8 mouse cellular contexts compared by ENCODE assay signal in the genomic region with DNA sequence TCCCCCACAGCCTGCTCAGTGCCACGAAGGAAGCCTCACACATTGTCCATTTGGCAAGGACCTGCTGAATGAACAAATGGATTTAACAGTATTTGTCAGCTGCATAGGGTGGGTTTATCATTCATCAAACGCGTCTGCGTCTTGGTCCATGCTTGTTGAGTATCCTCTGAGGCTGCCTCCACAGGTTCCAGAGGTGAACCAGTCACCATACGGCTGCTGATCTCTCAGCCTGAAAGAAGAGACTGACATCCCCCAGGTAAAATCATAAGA. TPM values are rescaled to one million over a fixed set of nuclear protein-coding genes. Genes with fewer than 3 reads are reported as not detected.
A peak's percentile ranks its signal among the peaks of the same experiment; 100 is the strongest.
DNase-seq lines count a peak whose midpoint lies in the region; ATAC-seq lines count a peak whose summit lies in the region.

No protein-coding gene starts in this region.

- 22% methylated on average over 5 of the region's 5 CpGs for WGBS in heart, embryonic 11.5 days (ENCODE audit: insufficient replicate concordance)
- 15% methylated on average over 5 of the region's 5 CpGs for WGBS in hindbrain, embryonic 12.5 days
- 14% methylated on average over 5 of the region's 5 CpGs for WGBS in midbrain, embryonic 11.5 days

- H3K36me3 ChIP-seq in heart, embryonic 11.5 days (ENCODE audit: control insufficient read depth, insufficient read depth, low read length) = no peaks in the 10 kb centered on the region
- no peaks in the 10 kb centered on the region for H3K36me3 ChIP-seq in hindbrain, embryonic 12.5 days
- H3K36me3 ChIP-seq in midbrain, embryonic 11.5 days (ENCODE audit: control insufficient read depth, insufficient read depth, low read length) = no peaks in the 10 kb centered on the region

- peak overlapping the region; percentile 38; the same call in 1 of the 2 replicates for H3K4me3 ChIP-seq in heart, embryonic 11.5 days (ENCODE audit: low read depth, low read length)
- H3K4me3 ChIP-seq in hindbrain, embryonic 12.5 days = peak overlapping the region; percentile 40
- peak overlapping the region; percentile 38 for H3K4me3 ChIP-seq in midbrain, embryonic 11.5 days (ENCODE audit: low read depth, low read length)

- ATAC-seq in heart, embryonic 11.5 days (replicated peaks; ENCODE audit: insufficient number of reproducible peaks, low FRiP score, low TSS enrichment) = no peak
- ATAC-seq in hindbrain, embryonic 12.5 days (ENCODE audit: low FRiP score) = no peak
- no peak for ATAC-seq in midbrain, embryonic 11.5 days (ENCODE audit: low FRiP score)

- no peak overlapping the region for H3K9ac ChIP-seq in heart, embryonic 11.5 days (ENCODE audit: low read depth, low read length)
- H3K9ac ChIP-seq in hindbrain, embryonic 12.5 days = peak overlapping the region; percentile 57; the same call in 1 of the 2 replicates
- H3K9ac ChIP-seq in midbrain, embryonic 11.5 days (ENCODE audit: low read length) = no peak overlapping the region

- no peak overlapping the region for H3K27ac ChIP-seq in heart, embryonic 11.5 days (ENCODE audit: low read depth, low read length)
- no peak overlapping the region; the same call in 1 of the 2 replicates for H3K27ac ChIP-seq in hindbrain, embryonic 12.5 days
- no peak overlapping the region for H3K27ac ChIP-seq in midbrain, embryonic 11.5 days (ENCODE audit: low read depth, low read length)

- H3K4me2 ChIP-seq in heart, embryonic 11.5 days = peak overlapping the region; percentile 75
- peak overlapping the region; percentile 81 for H3K4me2 ChIP-seq in hindbrain, embryonic 12.5 days (replicated peaks)
- H3K4me2 ChIP-seq in midbrain, embryonic 11.5 days = peak overlapping the region; percentile 78; the same call in 1 of the 2 replicates

- peaks cover 44% of the 10 kb centered on the region for H3K27me3 ChIP-seq in heart, embryonic 11.5 days (ENCODE audit: control insufficient read depth, insufficient read depth, low read length)
- peaks cover 61% of the 10 kb centered on the region for H3K27me3 ChIP-seq in hindbrain, embryonic 12.5 days
- H3K27me3 ChIP-seq in midbrain, embryonic 11.5 days (ENCODE audit: control insufficient read depth, insufficient read depth, low read length) = peaks cover 40% of the 10 kb centered on the region

- peaks cover 24% of the 10 kb centered on the region for H3K4me1 ChIP-seq in heart, embryonic 11.5 days (ENCODE audit: control insufficient read depth, insufficient read depth, low read length)
- peaks cover 29% of the 10 kb centered on the region for H3K4me1 ChIP-seq in hindbrain, embryonic 12.5 days
- peaks cover 18% of the 10 kb centered on the region for H3K4me1 ChIP-seq in midbrain, embryonic 11.5 days (ENCODE audit: control insufficient read depth, insufficient read depth, low read length)

- DNase-seq in heart, postnatal 36 days = no peak
- DNase-seq in Muller cell, postnatal 12 days (ENCODE audit: inconsistent ontology term) = peak; percentile 22
- DNase-seq in midbrain, embryonic 11.5 days (ENCODE audit: low spot score, missing footprints) = no peak
- no peak for DNase-seq in layer of hippocampus, adult 8-10 months (ENCODE audit: low spot score in 2 of 2)
- no peak for DNase-seq in right cerebral cortex, postnatal 25 days
- DNase-seq in frontal cortex, postnatal 14 days (ENCODE audit: low spot score in 2 of 2) = no peak

- H3K9me3 ChIP-seq in heart, embryonic 11.5 days (replicated peaks; ENCODE audit: control insufficient read depth, low read length) = no peaks in the 10 kb centered on the region
- H3K9me3 ChIP-seq in hindbrain, embryonic 12.5 days (replicated peaks) = no peaks in the 10 kb centered on the region
- no peaks in the 10 kb centered on the region for H3K9me3 ChIP-seq in midbrain, embryonic 11.5 days (ENCODE audit: control insufficient read depth, low read length)

- intact Hi-C loops in heart, postnatal 36 days (cut with DNase I) = no loop called here

RNA-seq across cellular contexts. Expression of a gene that starts 27.7 kb away (rescaled TPM):
- 19.4 TPM in 2 replicates for polyA plus RNA-seq in heart, embryonic 11.5 days (2014; fragmentation: Nextera tagmentation; extraction: Ambion mirVana)
- 10 to 100 TPM; 18.9 to 20.8 TPM for total RNA-seq in heart, postnatal 36 days (2021)
- polyA plus RNA-seq in hindbrain, embryonic 12.5 days (2016; fragmentation: Nextera tagmentation; extraction: Ambion mirVana) = 4.8 and 6.2 TPM in 2 replicates
- 3.0 and 4.2 TPM in 2 replicates for polyA plus RNA-seq in midbrain, embryonic 11.5 days (2014; fragmentation: Nextera tagmentation; extraction: Ambion mirVana)
- 10 to 100 TPM; 15.0 to 33.0 (median 25.0) TPM for total RNA-seq in layer of hippocampus, adult 8-10 months (2022)
